Mouse (Mus musculus) spleen, postnatal 10 days (tissue): ENCODE measurements around the gene Sh3tc1.
A peak's percentile ranks its signal among the peaks of the same experiment; 100 is the strongest.

Experiments
- DNase-seq, 2 experiments: peaks; one replicate each; pipeline ENCODE4 v3.0.0; 2021 to 2022; ENCODE audit warnings: low spot score in 2 of 2

Gene Sh3tc1

DNA sequence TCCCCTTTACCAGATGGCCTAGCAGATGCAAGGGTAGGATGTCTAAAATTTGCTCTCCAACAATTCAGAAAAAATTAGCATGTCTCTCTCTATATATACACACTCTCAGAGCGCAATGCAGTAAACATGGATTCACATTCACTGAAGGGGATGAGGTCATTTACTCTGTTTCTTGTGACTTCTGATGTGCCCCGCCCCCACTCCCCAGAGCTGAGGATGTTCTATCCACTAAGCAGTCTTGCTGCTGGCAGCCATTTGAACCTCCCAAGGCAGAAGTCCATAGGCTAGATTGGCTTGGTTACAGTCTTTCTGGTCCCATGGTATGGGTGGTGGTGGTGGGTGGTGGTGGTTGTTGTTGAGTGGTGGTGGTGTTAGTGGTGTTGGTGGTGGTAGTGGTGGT lies 17.9 kb downstream of the Sh3tc1 start:
- no peak for DNase-seq

DNA sequence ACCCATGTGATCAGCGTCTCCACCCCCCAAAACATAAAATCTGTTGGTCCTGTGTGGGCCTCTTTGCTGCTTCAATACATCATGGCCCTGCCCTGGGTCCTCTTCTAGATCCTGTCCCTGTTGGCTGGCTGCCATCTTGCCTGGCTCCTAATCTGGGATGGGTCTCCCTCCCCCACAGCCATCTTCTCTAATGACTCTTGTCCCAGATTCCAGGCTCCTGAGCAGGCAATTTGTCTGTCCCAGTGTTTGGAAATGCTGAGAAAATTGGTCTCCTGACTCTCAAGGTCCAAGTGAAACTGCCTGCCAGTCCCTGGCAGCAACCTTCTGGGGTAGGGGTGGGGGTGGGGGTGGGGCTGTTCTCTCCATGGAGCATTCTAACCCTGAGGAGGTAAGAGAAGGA lies 19.9 kb downstream of the Sh3tc1 start:
- DNase-seq: no peak

DNA sequence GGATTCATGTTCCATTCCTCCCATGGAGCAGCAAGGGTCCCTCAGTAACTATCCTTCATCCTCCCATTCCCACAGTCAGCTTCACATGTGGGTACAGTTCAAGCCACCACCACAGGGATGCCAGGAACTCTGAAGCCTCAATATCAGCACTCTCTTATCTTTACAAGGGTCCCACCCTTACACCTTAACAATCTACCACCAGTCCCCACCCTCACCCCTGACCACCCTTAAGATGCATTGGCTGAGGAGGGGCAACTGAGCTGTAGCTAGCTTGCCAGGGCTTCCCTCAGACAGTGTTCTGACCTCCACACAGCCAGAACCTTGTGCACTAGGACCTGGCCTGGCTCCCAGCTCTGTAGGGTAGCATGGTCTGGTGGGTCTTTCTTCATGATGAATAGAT lies 20.4 kb downstream of the Sh3tc1 start:
- DNase-seq: no peak

DNA sequence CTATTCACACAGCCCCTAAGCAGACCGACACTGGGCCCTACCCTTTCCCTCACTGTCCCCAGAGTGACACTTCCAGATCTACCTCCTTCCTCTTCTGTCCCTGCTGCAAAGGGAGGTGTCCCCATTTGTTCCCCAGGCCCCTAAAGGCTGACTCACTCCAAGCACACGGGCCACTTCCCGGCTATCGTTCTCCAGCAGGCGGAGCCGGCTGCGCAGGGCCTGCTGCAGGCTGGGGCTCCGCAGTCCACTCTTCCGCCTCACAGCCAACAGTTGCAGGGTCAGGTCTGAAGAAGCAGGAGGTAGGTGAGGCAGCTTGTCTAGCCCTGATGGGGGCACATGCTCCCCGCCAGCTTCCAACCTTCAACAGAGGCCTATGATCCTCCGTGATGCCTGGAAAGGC lies 21.0 kb downstream of the Sh3tc1 start:
- DNase-seq: no peak

DNA sequence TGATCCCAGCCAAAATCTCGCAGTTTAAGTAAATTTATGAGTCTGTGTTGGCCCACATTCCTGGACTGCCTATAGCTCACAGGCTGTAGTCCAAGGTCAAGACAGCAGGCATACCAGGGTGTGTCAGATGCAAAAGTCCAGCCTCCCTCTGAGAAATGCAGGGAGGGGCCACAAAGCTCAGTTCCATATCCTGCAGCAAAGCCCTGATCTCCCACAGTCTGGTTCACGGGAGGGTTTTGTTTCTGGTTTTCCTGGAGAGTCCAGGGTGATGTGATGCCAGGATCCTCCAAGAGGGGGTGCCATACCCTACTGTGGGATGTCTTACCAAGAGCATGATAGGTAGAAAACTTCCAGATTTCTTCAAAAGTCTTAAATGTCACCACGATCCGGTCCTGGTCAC lies 21.8 kb downstream of the Sh3tc1 start:
- DNase-seq: peak in 1 of 2 experiments; percentile 54

DNA sequence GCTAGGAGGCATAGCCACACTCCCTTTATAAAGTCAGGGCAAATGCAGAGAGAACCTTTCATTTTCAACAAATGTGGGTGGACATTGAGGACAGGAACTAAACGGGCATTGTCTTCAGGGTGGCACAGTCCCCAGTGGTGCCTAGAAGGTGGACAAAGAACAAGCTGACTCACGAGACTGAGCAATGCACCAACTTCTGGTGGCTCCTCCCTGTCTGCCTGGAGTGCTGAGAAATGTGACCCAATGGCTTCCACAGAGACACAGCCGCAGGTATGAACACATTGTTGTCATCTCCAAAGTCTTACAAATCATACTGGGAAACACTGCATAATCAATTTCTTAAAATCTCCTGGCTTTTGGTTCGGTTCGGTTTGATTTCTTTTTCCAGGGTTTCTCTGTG lies 22.3 kb downstream of the Sh3tc1 start:
- no peak for DNase-seq

DNA sequence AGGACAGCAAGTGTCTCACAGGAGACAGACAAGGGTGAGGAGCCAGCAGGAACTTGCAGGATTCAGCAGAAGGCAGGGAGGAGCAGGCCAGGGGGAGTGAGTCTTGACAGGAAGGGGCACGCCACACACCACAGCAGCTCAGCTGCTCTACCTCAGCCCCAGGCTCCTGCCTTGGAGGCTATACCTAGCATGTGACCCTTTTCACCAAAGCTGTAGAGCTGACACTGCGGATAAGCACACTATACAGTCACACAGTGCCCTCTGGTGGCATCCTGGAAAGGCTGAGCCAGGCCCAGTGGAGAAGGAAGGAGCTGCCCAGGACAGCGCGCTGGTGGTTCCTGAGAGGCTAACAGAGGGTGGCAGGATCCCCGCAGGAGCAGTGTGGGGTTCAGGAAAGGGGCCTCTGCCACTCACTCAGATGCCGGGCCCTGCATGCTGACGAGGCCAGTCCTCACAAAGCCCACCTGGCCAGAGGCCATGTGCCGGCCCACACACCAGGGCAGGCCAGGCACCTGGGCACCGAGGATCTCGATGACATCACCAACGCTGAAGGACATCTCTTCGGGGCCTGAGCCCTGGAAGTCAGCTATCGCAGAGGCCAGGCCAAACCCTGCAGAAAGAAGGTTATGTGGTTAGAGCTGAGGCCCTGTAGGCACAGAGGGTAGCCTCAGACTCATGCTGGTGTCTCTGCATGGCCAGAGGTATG lies 26.0 kb downstream of the Sh3tc1 start:
- peak; percentile 8 to 60 for DNase-seq

DNA sequence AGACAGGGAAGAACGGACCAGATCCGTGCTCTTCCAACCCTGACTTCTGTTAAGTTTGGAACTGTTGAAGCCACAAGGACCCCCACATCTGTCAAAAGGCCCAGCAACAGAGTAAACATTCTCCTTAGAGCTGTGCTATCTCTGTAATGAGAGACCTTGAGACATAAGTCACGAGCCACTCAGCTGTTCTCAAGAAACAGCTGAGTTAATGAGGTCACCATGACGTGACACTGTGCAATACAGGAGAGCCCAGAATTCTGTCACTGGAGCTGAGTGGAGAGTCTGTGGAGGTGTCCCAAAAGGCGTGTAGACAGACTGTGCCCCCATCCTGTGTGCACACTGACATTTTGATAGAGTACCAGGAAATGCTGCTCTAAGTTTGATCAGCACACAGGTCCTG lies 27.3 kb downstream of the Sh3tc1 start:
- DNase-seq: no peak

DNA sequence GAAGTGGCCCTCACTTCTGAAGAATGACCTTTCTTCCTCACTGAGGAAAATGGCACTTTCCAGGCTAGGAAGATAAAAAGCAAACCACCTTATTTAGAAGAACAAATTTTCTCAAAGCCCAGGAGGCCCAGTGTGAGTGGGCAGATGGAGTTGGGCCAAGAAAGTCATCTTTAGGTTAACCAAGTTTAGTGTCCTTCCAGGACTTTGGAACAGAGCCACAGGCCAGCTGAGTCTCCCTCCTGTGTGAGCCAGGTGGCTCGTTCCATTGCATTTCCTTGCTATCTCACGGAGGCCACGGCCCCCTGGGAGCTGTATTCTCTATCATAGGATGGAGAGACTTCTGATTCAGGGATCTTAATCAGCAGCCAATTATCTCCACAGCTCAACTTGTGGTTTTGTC lies 28.9 kb downstream of the Sh3tc1 start:
- DNase-seq: no peak

DNA sequence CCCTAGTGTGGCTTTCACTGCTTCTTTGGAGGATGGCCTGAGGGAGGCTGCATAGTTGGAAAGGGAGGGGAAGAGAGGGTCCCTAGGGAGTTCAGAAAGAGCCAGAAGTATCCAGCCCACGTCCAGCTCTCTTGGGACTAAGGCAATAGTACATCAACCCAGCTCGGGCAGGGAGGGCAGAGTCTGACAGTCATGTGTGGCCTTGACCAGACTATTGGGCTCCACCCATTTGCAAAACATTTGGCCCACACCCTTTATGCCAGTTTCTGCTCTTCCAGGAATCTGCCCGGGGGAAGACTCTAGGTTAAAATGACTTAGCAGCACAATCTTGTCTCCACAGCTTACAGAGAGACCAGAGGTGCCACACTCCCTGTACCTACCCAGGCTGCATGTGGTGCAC lies 29.3 kb downstream of the Sh3tc1 start:
- DNase-seq: no peak

DNA sequence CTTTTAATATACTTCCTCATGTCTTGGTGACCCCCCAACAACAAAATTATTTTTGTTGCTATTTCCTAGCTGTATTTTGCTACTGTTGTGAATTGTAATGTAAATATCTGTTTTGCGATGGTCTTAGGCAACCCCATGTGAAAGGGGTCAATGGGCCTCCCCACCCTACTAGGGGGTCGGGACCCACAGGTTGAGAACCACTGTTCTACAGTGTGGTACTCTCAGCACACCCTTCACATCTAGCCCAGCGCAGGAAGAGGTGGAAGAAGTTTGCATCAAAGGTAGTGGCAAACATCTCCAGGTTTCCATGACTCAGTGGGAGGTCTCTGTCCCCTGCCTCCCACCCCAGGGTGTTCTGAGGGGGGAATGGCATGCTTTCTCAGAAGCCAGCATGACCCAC lies 34.4 kb downstream of the Sh3tc1 start:
- DNase-seq: no peak

DNA sequence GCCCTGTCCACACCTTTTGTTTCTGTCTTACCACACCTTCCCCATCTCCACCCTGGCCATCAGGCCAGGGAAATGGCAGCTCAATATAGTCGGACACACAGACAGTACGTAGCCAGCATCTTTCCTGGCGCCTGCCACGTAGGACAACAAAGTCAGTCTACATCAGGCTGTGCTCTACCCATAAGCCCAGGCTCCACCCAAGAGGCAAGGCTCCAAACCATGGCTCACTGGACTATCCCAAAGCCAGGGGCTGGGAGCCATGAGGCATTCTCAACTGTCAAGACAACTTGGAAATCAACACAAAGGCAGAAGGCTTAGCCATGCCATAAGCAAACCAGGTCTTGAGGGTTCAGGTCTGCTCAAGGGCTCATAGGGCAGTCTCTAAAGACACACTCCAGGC lies 36.0 kb downstream of the Sh3tc1 start:
- DNase-seq: no peak

DNA sequence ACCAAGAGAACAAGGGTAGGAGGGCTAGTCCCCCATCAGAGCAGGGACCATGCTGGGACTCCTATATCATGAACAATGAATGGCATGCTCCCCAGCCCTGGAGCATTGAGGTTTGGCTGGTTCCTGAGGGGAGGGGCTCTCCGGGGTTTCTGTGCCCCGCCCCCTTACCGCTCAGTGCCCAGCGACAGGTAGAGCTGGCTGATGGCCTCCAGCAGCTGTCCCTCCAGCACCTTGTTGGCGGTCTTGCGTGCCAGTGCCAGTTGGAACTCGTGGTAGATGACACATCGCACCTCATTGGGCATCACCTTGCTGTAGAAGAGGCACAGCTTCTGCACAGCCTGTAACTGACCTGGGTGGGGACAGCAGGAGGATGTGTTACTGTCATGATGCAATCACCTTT lies 36.6 kb downstream of the Sh3tc1 start:
- no peak for DNase-seq

DNA sequence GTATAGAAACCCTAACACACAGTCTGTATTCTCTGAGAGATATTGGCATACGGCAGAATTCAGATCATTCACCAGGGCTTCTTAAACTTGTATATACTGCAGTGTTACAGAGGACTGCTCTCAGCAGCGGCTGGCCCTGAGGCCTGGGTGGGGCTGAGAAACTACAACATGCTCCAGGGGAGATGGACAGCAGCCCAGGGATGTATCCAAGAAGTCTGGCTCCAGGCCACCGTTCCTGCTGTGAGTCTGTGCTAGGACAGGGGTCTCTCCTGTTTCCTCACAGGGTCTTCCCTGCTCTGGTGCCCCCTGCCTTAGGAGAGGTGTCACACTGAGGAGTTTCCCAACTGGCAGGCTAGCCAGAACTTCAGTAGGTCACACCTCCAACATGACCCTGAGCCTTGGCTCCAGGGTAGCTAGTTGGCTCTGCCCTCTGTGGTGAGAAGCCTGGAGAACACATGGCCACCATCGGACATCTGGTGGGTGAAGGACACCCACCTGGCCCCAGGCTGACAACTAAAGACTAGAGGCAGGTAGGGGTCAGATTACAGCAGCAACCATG lies 37.1 kb downstream of the Sh3tc1 start:
- DNase-seq: no peak

DNA sequence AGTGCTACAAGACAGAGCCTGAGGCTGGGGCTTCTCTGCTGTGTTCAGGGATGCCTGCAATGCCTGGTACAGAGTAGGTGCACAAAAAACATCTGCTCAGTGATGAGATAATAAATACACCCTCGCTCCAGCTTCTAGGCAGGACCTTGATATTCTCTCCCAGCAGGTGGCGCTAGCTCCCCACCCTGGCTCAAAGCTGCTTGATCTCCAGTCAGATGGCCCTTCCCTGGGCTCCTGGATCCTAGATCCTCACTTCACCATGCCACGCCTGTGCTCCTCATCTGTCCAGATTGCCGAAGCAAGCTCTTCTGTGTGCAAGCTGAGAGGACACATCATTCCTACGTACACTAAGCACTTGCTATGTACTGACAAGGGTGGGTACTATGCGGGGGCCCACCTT lies 38.7 kb downstream of the Sh3tc1 start:
- peak; percentile 40 to 73 for DNase-seq

DNA sequence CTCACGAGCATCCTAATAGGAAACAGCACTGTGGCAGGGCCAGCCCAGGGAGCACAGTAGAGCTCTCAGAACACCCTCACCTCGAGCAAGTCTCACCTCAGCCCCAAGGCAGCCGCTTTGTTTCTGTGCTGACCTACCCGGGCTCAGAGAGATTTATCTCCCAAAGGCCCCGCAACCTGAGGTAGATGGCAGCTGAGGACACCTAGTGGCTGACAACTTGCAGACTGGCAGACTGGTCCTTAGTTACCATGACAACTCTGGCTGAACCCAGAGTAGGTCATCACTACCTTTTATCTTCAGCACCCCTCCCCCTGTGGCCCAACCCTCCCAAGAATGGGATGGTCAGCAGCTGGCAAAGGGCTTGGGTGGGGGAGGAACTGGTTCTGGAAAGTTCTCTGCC lies 44.0 kb downstream of the Sh3tc1 start:
- DNase-seq: no peak

DNA sequence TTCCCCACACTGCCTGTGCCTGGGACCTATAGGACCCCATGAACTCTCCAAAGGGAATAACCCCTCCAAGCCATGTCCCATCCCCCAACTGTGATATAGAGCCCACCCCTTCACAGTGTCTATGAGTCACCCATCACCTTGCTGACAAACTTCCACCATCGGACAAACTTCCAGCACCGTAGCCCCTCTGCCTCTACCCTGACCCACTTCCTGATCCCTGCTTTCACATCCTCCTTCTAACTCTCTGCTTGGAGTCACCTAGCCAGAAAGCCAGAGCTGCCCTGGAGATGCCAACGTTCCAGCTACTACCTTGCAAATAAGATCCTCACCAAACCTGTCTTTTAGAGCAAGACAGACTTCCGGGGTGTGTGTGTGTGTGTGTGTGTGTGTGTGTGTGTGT lies 46.1 kb downstream of the Sh3tc1 start:
- no peak for DNase-seq

DNA sequence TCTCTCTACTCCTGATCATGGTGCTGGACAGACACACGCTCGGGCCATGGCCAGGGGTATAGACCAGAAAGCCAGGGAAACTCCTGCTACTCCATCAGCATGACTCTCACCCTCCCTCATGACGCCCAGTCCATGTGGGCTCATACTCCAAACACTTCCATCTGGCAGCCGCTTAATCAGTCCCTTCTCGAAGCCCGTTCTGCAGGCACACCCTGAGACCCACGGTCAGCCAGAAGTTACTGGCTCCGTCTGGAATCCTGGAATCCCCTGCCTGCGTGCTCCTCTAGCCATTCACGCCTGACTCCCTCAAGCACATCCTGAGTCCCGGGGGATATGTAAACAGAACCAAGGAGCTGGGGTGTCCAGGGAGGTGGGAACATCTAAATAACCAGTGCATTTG lies 48.5 kb downstream of the Sh3tc1 start:
- no peak for DNase-seq

DNA sequence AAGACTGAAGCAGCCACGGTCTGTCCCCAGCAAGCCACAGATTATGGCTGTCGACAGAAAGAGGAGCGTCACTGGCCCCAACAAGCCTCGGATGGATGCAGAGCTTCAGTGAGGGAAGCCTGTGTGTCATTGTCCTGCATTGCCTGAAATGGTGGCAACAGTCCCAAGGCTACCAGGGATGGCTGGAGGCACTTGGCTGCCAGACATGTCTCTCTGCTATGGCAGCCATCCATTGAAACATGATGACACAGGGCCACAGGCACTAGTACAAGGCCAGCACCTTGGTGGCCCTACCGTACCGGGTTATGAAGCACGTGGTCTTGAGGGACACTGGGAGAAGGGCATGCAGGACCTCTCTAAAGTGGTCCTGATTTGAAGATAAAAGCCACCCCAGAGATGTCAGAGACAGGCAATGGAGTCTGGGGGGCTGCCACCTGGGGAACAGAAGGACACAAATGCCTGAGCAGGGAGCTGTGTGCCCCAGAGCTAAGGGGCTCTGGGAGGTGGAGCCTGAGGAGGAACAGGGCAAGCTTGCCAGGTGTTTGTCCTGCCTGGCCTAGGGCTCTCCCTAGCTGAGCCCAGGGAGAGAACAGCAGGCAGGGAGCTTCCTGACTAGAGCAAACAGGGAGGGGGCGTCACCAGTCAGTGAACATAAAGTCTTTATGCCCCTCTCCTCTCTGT lies 49.2 kb downstream of the Sh3tc1 start:
- DNase-seq: no peak

DNA sequence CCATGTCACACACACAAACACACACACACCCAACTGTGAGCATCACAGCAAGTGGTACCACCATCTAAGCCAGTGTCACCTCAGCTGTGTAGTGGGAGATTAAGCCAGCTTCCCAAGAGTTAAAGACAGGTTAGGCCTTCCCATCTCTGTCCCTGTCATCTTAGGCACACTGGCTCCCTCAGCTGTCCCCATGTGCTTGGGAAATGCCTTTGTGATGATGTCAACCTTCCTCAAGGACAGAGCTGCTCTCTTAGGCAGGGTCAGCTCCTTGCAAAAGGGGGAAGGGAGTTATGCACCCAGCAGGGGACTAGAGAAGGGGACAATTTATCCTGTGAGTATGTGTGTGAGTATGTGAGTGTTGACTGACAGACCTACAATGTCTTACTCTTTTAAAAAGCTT lies 50.4 kb downstream of the Sh3tc1 start:
- DNase-seq: no peak

DNA sequence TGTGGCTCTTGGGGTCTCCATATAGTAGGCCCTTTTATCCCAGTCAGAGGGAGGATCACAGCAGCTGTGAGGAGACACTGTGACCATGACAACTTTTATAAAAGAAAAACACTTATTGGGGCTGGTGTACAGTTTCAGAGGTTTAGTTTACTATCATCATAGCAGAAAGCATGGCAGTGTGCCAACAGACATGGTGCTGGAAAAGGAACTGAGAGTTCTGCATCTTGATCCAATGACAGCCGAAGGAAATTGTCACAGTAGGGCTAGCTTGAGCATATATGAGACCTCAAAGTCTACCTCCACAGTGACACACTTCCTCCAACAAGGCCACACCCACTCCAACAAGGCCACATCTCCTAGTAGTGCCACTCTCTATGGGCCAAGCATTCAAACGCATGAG lies 50.9 kb downstream of the Sh3tc1 start:
- peak in 1 of 2 experiments; percentile 28 for DNase-seq

DNA sequence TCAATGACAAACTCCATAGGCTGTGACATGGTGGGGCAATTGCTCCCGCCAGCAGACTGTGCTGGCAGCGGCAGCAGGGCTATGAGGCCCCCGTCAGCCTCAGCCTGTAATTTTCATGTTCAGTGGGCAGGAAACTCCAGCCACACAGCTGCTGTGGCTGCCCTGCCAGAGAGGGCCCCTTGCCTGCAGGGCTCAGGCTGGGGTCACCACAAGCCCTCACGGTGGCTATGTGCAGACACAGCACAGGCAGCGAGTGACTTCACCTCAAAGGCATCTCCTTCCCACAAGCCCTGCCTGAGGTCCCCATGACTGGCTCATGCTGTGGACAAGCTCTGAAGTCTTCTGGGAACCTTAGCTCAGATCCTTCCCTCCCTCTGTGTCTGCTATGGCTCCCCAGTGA lies 52.7 kb downstream of the Sh3tc1 start:
- no peak for DNase-seq

DNA sequence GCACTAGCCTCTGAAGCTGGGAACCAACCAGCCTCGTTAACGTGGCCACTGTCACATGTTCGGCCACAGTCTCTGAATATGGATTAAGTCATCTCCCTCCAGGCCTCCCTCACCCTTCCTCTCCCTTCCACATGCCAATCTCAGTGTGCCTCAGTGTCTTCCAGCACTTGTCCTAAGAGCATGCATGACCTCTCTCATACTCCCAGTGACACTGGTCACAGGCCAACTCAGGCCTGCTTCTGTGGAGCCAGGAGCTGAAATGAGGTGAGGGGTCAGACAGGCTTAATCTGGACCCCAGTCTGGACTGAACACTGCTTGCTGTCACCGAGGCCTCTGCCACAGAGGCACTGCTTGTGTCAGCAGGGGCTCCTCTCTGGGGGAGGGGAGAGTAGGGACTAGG lies 53.5 kb downstream of the Sh3tc1 start:
- no peak for DNase-seq

DNA sequence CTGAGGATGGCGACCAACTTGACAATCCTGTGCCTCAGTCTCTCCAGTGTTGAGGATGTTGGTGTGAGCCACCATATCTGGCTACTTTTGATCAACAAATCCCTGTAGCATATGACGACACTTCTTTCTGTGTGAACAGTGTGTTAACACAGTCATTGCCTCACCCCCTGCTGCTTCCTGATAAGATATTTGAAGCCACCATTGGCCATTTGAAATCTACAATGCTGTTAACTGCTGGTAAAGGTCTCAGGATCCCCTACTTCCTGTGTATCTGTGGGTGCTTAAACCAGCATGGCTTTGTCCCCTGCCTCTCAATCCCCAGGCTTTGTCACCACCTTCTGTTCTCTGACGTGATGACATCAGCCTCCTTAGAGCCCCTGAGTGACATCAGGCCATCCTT lies 54.7 kb downstream of the Sh3tc1 start:
- no peak for DNase-seq
